Mouse (Mus musculus) stomach, postnatal 0 days (tissue): ENCODE measurements around the gene Ddx39b. TPM values are rescaled to one million over a fixed set of nuclear protein-coding genes. Genes with fewer than 3 reads are reported as not detected.

Experiments
- ATAC-seq: fragments of 200-750 bp; cut with Nextera tagmentation; 2 replicates; pipeline ENCODE4 v1.8.0; 2017; ENCODE audit not compliant: low FRiP score, low TSS enrichment
- DNase-seq: peaks from one replicate; pipeline ENCODE4 v3.0.0-alpha.2; 2016; ENCODE audit warnings: low spot score
- H3K27ac ChIP-seq: fragments of 300-500 bp; sonication (generic); replicated peaks from 2 replicates; pipeline ENCODE4 v1.5.1; 2014; ENCODE audit warnings: mild to moderate bottlenecking, control low read depth
- H3K27me3 ChIP-seq: fragments of 300-500 bp; sonication (generic); 2 replicates; pipeline ENCODE4 v1.6.1; 2014; ENCODE audit warnings: low read length; ENCODE audit not compliant: control insufficient read depth, insufficient read depth
- H3K36me3 ChIP-seq: fragments of 300-500 bp; sonication (generic); 2 replicates; pipeline ENCODE4 v1.6.1; 2014; ENCODE audit warnings: low read length, mixed read lengths; ENCODE audit not compliant: control insufficient read depth, insufficient read depth
- H3K4me1 ChIP-seq: fragments of 300-500 bp; sonication (generic); replicated peaks from 2 replicates; pipeline ENCODE4 v1.6.1; 2014; ENCODE audit warnings: antibody characterized with exemption; ENCODE audit not compliant: control insufficient read depth, insufficient read depth
- H3K4me2 ChIP-seq: fragments of 300-500 bp; sonication (generic); replicated peaks from 2 replicates; pipeline ENCODE4 v1.6.1; 2014; ENCODE audit warnings: low read depth, mild to moderate bottlenecking, control low read depth, moderate library complexity
- H3K4me3 ChIP-seq: fragments of 300-500 bp; sonication (generic); 2 replicates; pipeline ENCODE4 v1.5.1; 2014; ENCODE audit warnings: low read depth, low read length, control low read depth
- H3K9ac ChIP-seq: fragments of 300-500 bp; sonication (generic); 2 replicates; pipeline ENCODE4 v1.6.1; 2014; ENCODE audit warnings: mild to moderate bottlenecking, low read length, control low read depth, mixed read lengths
- H3K9me3 ChIP-seq: fragments of 300-500 bp; sonication (generic); 2 replicates; pipeline ENCODE4 v1.6.1; 2016; ENCODE audit warnings: low read length; ENCODE audit not compliant: control insufficient read depth
- CTCF ChIP-seq: IDR thresholded peaks from 2 replicates; pipeline ENCODE4 v1.5.1; 2016; ENCODE audit warnings: antibody characterized with exemption, low read depth, mild to moderate bottlenecking, moderate library complexity
- EP300 ChIP-seq: optimal IDR thresholded peaks from 2 replicates; pipeline ENCODE3; 2016; ENCODE audit warnings: antibody characterized with exemption
- WGBS: fragments of 180-500 bp; shearing (Covaris S2); extraction: QIAGEN DNeasy Blood & Tissue Kit; methylation state at CpG from one replicate; pipeline ENCODE4 v1.1.7; 2014; 5-methylcytosine and 5-hydroxymethylcytosine counted together
- polyA plus RNA-seq: library from polyadenylated mRNA; unstranded; fragments of >200 nt; fragmentation: Nextera tagmentation; extraction: Ambion mirVana; gene quantifications from 2 replicates; pipeline ENCODE4 v1.2.1, GENCODE M21; 2015

Ddx39b gene
- polyA plus RNA-seq, 1 experiment from 2014 or later, result 143 TPM

GRCm38 (mm10) chr17:35196321-35196641 is 45.3 kb upstream of the Ddx39b start:
- Histone ChIP-seq H3K4me2 (peak overlapping the region; percentile 78), H3K27ac (no peak overlapping the region), H3K9me3 (no peaks in the 10 kb centered on the region), H3K4me3 (peak overlapping the region; percentile 41), H3K4me1 (no peaks in the 10 kb centered on the region), H3K9ac (no peak overlapping the region), H3K27me3 (no peaks in the 10 kb centered on the region; the same call in 1 of the 2 replicates), H3K36me3 (no peaks in the 10 kb centered on the region)
- TF ChIP-seq CTCF, result no peak
- no peak for TF ChIP-seq EP300
- DNase-seq (no peak), ATAC-seq (peak; percentile 21; the same call in 1 of the 2 replicates)
- 31% methylated on average over 9 of the region's 9 CpGs for WGBS

- Histone ChIP-seq H3K27ac (no peak overlapping the region), H3K9me3 (no peaks in the 10 kb centered on the region), H3K4me2 (no peak overlapping the region), H3K27me3 (no peaks in the 10 kb centered on the region; the same call in 1 of the 2 replicates), H3K9ac (no peak overlapping the region), H3K36me3 (no peaks in the 10 kb centered on the region), H3K4me1 (no peaks in the 10 kb centered on the region), H3K4me3 (no peak overlapping the region)
- no peak for DNase-seq
- 37% methylated on average over 5 of the region's 6 CpGs for WGBS
- ATAC-seq, result no peak
- TF ChIP-seq CTCF, result no peak
- TF ChIP-seq EP300, result no peak
Observed at GRCm38 (mm10) chr17:35197126-35197525, 44.4 kb upstream of the Ddx39b start.

GRCm38 (mm10) chr17:35198029-35198428 is 43.5 kb upstream of the Ddx39b start:
- no peaks in the 10 kb centered on the region for H3K9me3 ChIP-seq
- TF ChIP-seq EP300 (no peak), CTCF (no peak)
- H3K9ac ChIP-seq, result no peak overlapping the region
- WGBS, result 54% methylated on average over 7 of the region's 7 CpGs
- ATAC-seq (no peak), DNase-seq (no peak)
- no peaks in the 10 kb centered on the region for H3K36me3 ChIP-seq
- H3K4me1 ChIP-seq, result no peaks in the 10 kb centered on the region
- H3K27ac ChIP-seq, result no peak overlapping the region
- no peak overlapping the region for H3K4me3 ChIP-seq
- no peaks in the 10 kb centered on the region; the same call in 1 of the 2 replicates for H3K27me3 ChIP-seq
- H3K4me2 ChIP-seq, result no peak overlapping the region

GRCm38 (mm10) chr17:35198946-35199345 is 42.6 kb upstream of the Ddx39b start:
- DNase-seq (no peak), ATAC-seq (no peak)
- no peaks in the 10 kb centered on the region for H3K9me3 ChIP-seq
- TF ChIP-seq CTCF (no peak), EP300 (no peak)
- no peak overlapping the region for H3K4me2 ChIP-seq
- no peak overlapping the region for H3K4me3 ChIP-seq
- no peak overlapping the region for H3K9ac ChIP-seq
- no peaks in the 10 kb centered on the region for H3K36me3 ChIP-seq
- H3K27me3 ChIP-seq, result no peaks in the 10 kb centered on the region; the same call in 1 of the 2 replicates
- WGBS, result 27% methylated on average over 8 of the region's 8 CpGs
- H3K27ac ChIP-seq, result no peak overlapping the region
- H3K4me1 ChIP-seq, result no peaks in the 10 kb centered on the region

GRCm38 (mm10) chr17:35200398-35200797 is 41.1 kb upstream of the Ddx39b start:
- Histone ChIP-seq H3K4me1 (no peaks in the 10 kb centered on the region), H3K4me3 (no peak overlapping the region), H3K9me3 (no peaks in the 10 kb centered on the region), H3K27me3 (no peaks in the 10 kb centered on the region; the same call in 1 of the 2 replicates), H3K9ac (no peak overlapping the region), H3K4me2 (no peak overlapping the region), H3K36me3 (no peaks in the 10 kb centered on the region), H3K27ac (no peak overlapping the region)
- DNase-seq (no peak), ATAC-seq (no peak; the same call in 1 of the 2 replicates)
- TF ChIP-seq CTCF (no peak), EP300 (no peak)
- WGBS, result 82% methylated on average over 11 of the region's 11 CpGs

- Histone ChIP-seq H3K4me1 (no peaks in the 10 kb centered on the region), H3K9ac (no peak overlapping the region), H3K36me3 (no peaks in the 10 kb centered on the region), H3K27ac (no peak overlapping the region), H3K4me2 (no peak overlapping the region), H3K9me3 (no peaks in the 10 kb centered on the region), H3K4me3 (0 out of 2 replicates have a peak overlapping the region, but pooled peaks have one; percentile 8), H3K27me3 (no peaks in the 10 kb centered on the region; the same call in 1 of the 2 replicates)
- no peak for ATAC-seq
- no peak for DNase-seq
- WGBS, result 59% methylated on average over 11 of the region's 11 CpGs
- no peak for TF ChIP-seq EP300
- no peak for TF ChIP-seq CTCF
Observed at GRCm38 (mm10) chr17:35201128-35201527, 40.4 kb upstream of the Ddx39b start.
